10 mouse cellular contexts compared by ENCODE assay signal in genomic region chr3:84474398-84474797, GRCm38 (mm10).
"Had no signal": no experiment of that assay in that cellular context is flagged by ENCODE, and none has a peak within 500 bp of the region (broad histone marks: within the 10 kb centered on the region; RNA-seq: fewer than 3 reads in every experiment).

No protein-coding gene starts in this region.

- H3K9ac ChIP-seq: hindbrain, embryonic 15.5 days; limb, embryonic 12.5 days; midbrain, embryonic 13.5 days had no signal

- H3K36me3 ChIP-seq: hindbrain, embryonic 15.5 days; limb, embryonic 12.5 days; midbrain, embryonic 13.5 days had no signal

- H3K4me2 ChIP-seq: hindbrain, embryonic 15.5 days; limb, embryonic 12.5 days; midbrain, embryonic 13.5 days had no signal

- DNase-seq: kidney, adult 11 months; kidney, adult 9 months; kidney, postnatal 36 days; right cerebral cortex, postnatal 25 days; thymus, adult 18-20 months; thymus, postnatal 14 days had no signal

- H3K9me3 ChIP-seq: hindbrain, embryonic 15.5 days; limb, embryonic 12.5 days; midbrain, embryonic 13.5 days had no signal

- H3K27ac ChIP-seq: hindbrain, embryonic 15.5 days; kidney, postnatal 0 days; limb, embryonic 12.5 days; midbrain, embryonic 13.5 days had no signal

- ATAC-seq: midbrain, embryonic 13.5 days had no signal

- H3K4me3 ChIP-seq: hindbrain, embryonic 15.5 days; limb, embryonic 12.5 days; midbrain, embryonic 13.5 days had no signal
